Mouse (Mus musculus) splenic B cell, adult 2 months (primary cell): ENCODE results near the gene Vmn2r-ps130.
"Not testable (repeated sequence)": the region's sequence is repeated elsewhere in the genome, so short reads cannot be mapped to it uniquely, and the experiment has no call there.

Experiments
- DNase-seq: peaks from one replicate; pipeline ENCODE4 v3.0.0-alpha.2; 2011; ENCODE audit warnings: low read depth, low spot score
- H3K27me3 ChIP-seq: 2 replicates; pipeline ENCODE4 v1.6.1; 2012; ENCODE audit warnings: mild to moderate bottlenecking, low read length, moderate library complexity, mixed read lengths; ENCODE audit not compliant: control insufficient read depth, poor library complexity, insufficient read depth, severe bottlenecking
- H3K36me3 ChIP-seq: 2 replicates; pipeline ENCODE4 v1.6.1; 2012; ENCODE audit warnings: mild to moderate bottlenecking, low read length, moderate library complexity, mixed read lengths; ENCODE audit not compliant: control insufficient read depth, poor library complexity, insufficient read depth, severe bottlenecking

Vmn2r-ps130 gene

GRCm38 (mm10) chr17:23060866-23061265 lies at the start of gene Vmn2r-ps130:
Gene Vmn2r-ps130 (plus strand): TSS chr17:23061166.
- DNase-seq, H3K27me3 ChIP-seq, H3K36me3 ChIP-seq: not testable (repeated sequence)
